Mouse (Mus musculus): ENCODE measurements around the gene Elmo2. TPM values are rescaled to one million over a fixed set of nuclear protein-coding genes. Genes with fewer than 3 reads are reported as not detected.

The Elmo2 gene
- total RNA-seq, 1 experiment, result 21.7 TPM

GRCm38 (mm10) chr2:165349466-165349865 lies 23.2 kb upstream of the Elmo2 start:
- in situ Hi-C loops (cut with MboI; ENCODE audit: low sequenced_read_pairs in 2 of 2, unreplicated experiment in 2 of 2), result loop anchor here in 1 of 2 experiments (10.0 kb wide), 1 partner anchor 275 kb away; no protein-coding TSS in a partner anchor
- no peak for DNase-seq (ENCODE audit: low read depth, low spot score)
- no peak overlapping the region for H3K9ac ChIP-seq (ENCODE audit: insufficient read depth, low read depth, low read length, poor library complexity, severe bottlenecking)

GRCm38 (mm10) chr2:165346180-165346579 lies 19.9 kb upstream of the Elmo2 start:
- in situ Hi-C loops (cut with MboI; ENCODE audit: low sequenced_read_pairs in 2 of 2, unreplicated experiment in 2 of 2), result loop anchor here in 1 of 2 experiments (10.0 kb wide), 1 partner anchor 271 kb away; no protein-coding TSS in a partner anchor
- no peak for DNase-seq (ENCODE audit: low read depth, low spot score)
- Histone ChIP-seq H3K4me3 (ENCODE audit: insufficient read depth in 1 of 2, low read depth in 1 of 2, low read length in 2 of 2, poor library complexity in 1 of 2, severe bottlenecking in 1 of 2) (no peak overlapping the region), H3K36me3 (ENCODE audit: control insufficient read depth, insufficient read depth, low read length, poor library complexity, severe bottlenecking) (no peaks in the 10 kb centered on the region), H3K27ac (ENCODE audit: insufficient read depth, low read depth, low read length, poor library complexity, severe bottlenecking) (no peak overlapping the region), H3K9me3 (ENCODE audit: control insufficient read depth, insufficient read depth, low read depth, low read length) (no peaks in the 10 kb centered on the region), H3K4me1 (ENCODE audit: control insufficient read depth in 2 of 2, insufficient read depth in 2 of 2, low read length in 2 of 2, poor library complexity in 1 of 2) (no peaks in the 10 kb centered on the region), H3K9ac (ENCODE audit: insufficient read depth, low read depth, low read length, poor library complexity, severe bottlenecking) (no peak overlapping the region)
- no peak for TF ChIP-seq MAFK (IDR thresholded peaks at IDR 0.05; ENCODE audit: insufficient read depth, low read depth, low read length)
- TF ChIP-seq ZNF384 (IDR thresholded peaks at IDR 0.05; ENCODE audit: low read depth, low read length), result no peak

More at GRCm38 (mm10) chr2:165349466-165349865, 23.2 kb upstream of the Elmo2 start:
- H3K4me3 ChIP-seq (ENCODE audit: insufficient read depth in 1 of 2, low read depth in 1 of 2, low read length in 2 of 2, poor library complexity in 1 of 2, severe bottlenecking in 1 of 2), result no peak overlapping the region
- no peaks in the 10 kb centered on the region for H3K4me1 ChIP-seq (ENCODE audit: control insufficient read depth in 2 of 2, insufficient read depth in 2 of 2, low read length in 2 of 2, poor library complexity in 1 of 2)
- H3K9me3 ChIP-seq (ENCODE audit: control insufficient read depth, insufficient read depth, low read depth, low read length), result no peaks in the 10 kb centered on the region
- no peaks in the 10 kb centered on the region for H3K36me3 ChIP-seq (ENCODE audit: control insufficient read depth, insufficient read depth, low read length, poor library complexity, severe bottlenecking)
- TF ChIP-seq ZC3H11A (IDR thresholded peaks at IDR 0.05; ENCODE audit: borderline replicate concordance, low read depth, low read length) (no peak), MAFK (IDR thresholded peaks at IDR 0.05; ENCODE audit: insufficient read depth, low read depth, low read length) (no peak), ZNF384 (IDR thresholded peaks at IDR 0.05; ENCODE audit: low read depth, low read length) (no peak), CHD2 (IDR thresholded peaks at IDR 0.05; ENCODE audit: low read depth, low read length) (no peak), HCFC1 (IDR thresholded peaks at IDR 0.05; ENCODE audit: borderline replicate concordance, insufficient read depth, low read length) (no peak)
- no peak overlapping the region for H3K27ac ChIP-seq (ENCODE audit: insufficient read depth, low read depth, low read length, poor library complexity, severe bottlenecking)

GRCm38 (mm10) chr2:165337191-165337590 lies 10.9 kb upstream of the Elmo2 start:
- no peak for DNase-seq (ENCODE audit: low read depth, low spot score)
- H3K36me3 ChIP-seq (ENCODE audit: control insufficient read depth, insufficient read depth, low read length, poor library complexity, severe bottlenecking), result no peaks in the 10 kb centered on the region
- no peak overlapping the region for H3K4me3 ChIP-seq (ENCODE audit: insufficient read depth in 1 of 2, low read depth in 1 of 2, low read length in 2 of 2, poor library complexity in 1 of 2, severe bottlenecking in 1 of 2)
- in situ Hi-C loops (cut with MboI; ENCODE audit: low sequenced_read_pairs in 2 of 2, unreplicated experiment in 2 of 2), result no loop called here
- H3K9ac ChIP-seq (ENCODE audit: insufficient read depth, low read depth, low read length, poor library complexity, severe bottlenecking), result no peak overlapping the region
- H3K27ac ChIP-seq (ENCODE audit: insufficient read depth, low read depth, low read length, poor library complexity, severe bottlenecking), result no peak overlapping the region
- no peaks in the 10 kb centered on the region for H3K4me1 ChIP-seq (ENCODE audit: control insufficient read depth in 2 of 2, insufficient read depth in 2 of 2, low read length in 2 of 2, poor library complexity in 1 of 2)
- TF ChIP-seq MAFK (IDR thresholded peaks at IDR 0.05; ENCODE audit: insufficient read depth, low read depth, low read length) (no peak), ZNF384 (IDR thresholded peaks at IDR 0.05; ENCODE audit: low read depth, low read length) (no peak), ZC3H11A (IDR thresholded peaks at IDR 0.05; ENCODE audit: borderline replicate concordance, low read depth, low read length) (no peak), HCFC1 (IDR thresholded peaks at IDR 0.05; ENCODE audit: borderline replicate concordance, insufficient read depth, low read length) (no peak), CHD2 (IDR thresholded peaks at IDR 0.05; ENCODE audit: low read depth, low read length) (no peak)
- H3K9me3 ChIP-seq (ENCODE audit: control insufficient read depth, insufficient read depth, low read depth, low read length), result no peaks in the 10 kb centered on the region

DNA sequence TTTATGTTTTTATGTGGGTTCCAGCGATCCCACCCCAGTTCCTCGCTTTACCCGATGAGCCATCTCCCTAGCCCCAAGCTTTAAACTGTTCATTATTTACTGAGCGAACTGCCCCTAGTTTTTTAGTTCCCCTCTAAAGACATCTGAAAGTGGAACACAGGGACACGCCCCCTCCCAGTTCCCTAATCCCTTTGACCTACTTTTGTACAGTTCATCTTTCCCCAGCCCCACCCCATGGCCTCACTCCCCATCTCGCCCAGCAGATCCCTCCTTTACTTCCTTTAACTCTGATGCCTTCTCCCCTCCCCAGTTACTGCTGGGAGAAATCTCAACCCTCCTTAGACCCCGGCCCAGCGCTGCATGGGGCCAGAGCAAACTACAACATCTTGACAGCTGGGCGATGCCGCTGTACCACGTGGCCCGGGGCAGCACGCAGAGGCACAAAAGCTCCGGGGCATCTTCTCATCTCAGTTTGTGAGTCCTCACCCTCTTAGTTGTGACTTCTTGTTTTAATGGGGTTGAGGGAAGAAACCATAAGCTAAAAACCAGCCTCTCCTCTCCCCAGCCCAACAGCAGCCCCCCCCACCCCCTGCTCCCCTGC lies 6.4 kb upstream of the Elmo2 start:
- no peak for TF ChIP-seq CHD2 (IDR thresholded peaks at IDR 0.05; ENCODE audit: low read depth, low read length)
- TF ChIP-seq ZNF384 (IDR thresholded peaks at IDR 0.05; ENCODE audit: low read depth, low read length), result no peak
- TF ChIP-seq ZC3H11A (IDR thresholded peaks at IDR 0.05; ENCODE audit: borderline replicate concordance, low read depth, low read length), result no peak
- TF ChIP-seq MAFK (IDR thresholded peaks at IDR 0.05; ENCODE audit: insufficient read depth, low read depth, low read length), result no peak
- Histone ChIP-seq H3K36me3 (ENCODE audit: control insufficient read depth, insufficient read depth, low read length, poor library complexity, severe bottlenecking) (no peaks in the 10 kb centered on the region), H3K9ac (ENCODE audit: insufficient read depth, low read depth, low read length, poor library complexity, severe bottlenecking) (no peak overlapping the region), H3K4me1 (ENCODE audit: control insufficient read depth in 2 of 2, insufficient read depth in 2 of 2, low read length in 2 of 2, poor library complexity in 1 of 2) (no peaks in the 10 kb centered on the region), H3K4me3 (ENCODE audit: insufficient read depth in 1 of 2, low read depth in 1 of 2, low read length in 2 of 2, poor library complexity in 1 of 2, severe bottlenecking in 1 of 2) (no peak overlapping the region), H3K27ac (ENCODE audit: insufficient read depth, low read depth, low read length, poor library complexity, severe bottlenecking) (no peak overlapping the region), H3K9me3 (ENCODE audit: control insufficient read depth, insufficient read depth, low read depth, low read length) (no peaks in the 10 kb centered on the region)
- DNase-seq (ENCODE audit: low read depth, low spot score), result no peak
- in situ Hi-C loops (cut with MboI; ENCODE audit: low sequenced_read_pairs in 2 of 2, unreplicated experiment in 2 of 2), result no loop called here

GRCm38 (mm10) chr2:165329703-165330102 lies 3.4 kb upstream of the Elmo2 start:
- DNase-seq (ENCODE audit: low read depth, low spot score), result no peak
- Histone ChIP-seq H3K4me3 (ENCODE audit: insufficient read depth in 1 of 2, low read depth in 1 of 2, low read length in 2 of 2, poor library complexity in 1 of 2, severe bottlenecking in 1 of 2) (no peak overlapping the region), H3K4me1 (ENCODE audit: control insufficient read depth in 2 of 2, insufficient read depth in 2 of 2, low read length in 2 of 2, poor library complexity in 1 of 2) (no peaks in the 10 kb centered on the region; a peak in 1 of 4 replicates), H3K36me3 (ENCODE audit: control insufficient read depth, insufficient read depth, low read length, poor library complexity, severe bottlenecking) (no peaks in the 10 kb centered on the region), H3K27ac (ENCODE audit: insufficient read depth, low read depth, low read length, poor library complexity, severe bottlenecking) (no peak overlapping the region), H3K9me3 (ENCODE audit: control insufficient read depth, insufficient read depth, low read depth, low read length) (no peaks in the 10 kb centered on the region), H3K9ac (ENCODE audit: insufficient read depth, low read depth, low read length, poor library complexity, severe bottlenecking) (no peak overlapping the region)
- no peak for TF ChIP-seq ZC3H11A (IDR thresholded peaks at IDR 0.05; ENCODE audit: borderline replicate concordance, low read depth, low read length)
- TF ChIP-seq CHD2 (IDR thresholded peaks at IDR 0.05; ENCODE audit: low read depth, low read length), result no peak
- TF ChIP-seq ZNF384 (IDR thresholded peaks at IDR 0.05; ENCODE audit: low read depth, low read length), result no peak
- no peak for TF ChIP-seq MAFK (IDR thresholded peaks at IDR 0.05; ENCODE audit: insufficient read depth, low read depth, low read length)
- TF ChIP-seq HCFC1 (IDR thresholded peaks at IDR 0.05; ENCODE audit: borderline replicate concordance, insufficient read depth, low read length), result no peak
- in situ Hi-C loops (cut with MboI; ENCODE audit: low sequenced_read_pairs in 2 of 2, unreplicated experiment in 2 of 2), result no loop called here
